Mouse (Mus musculus) gastrocnemius, postnatal 36 days (tissue): ENCODE data around the gene Sri. TPM values are rescaled to one million over a fixed set of nuclear protein-coding genes. Genes with fewer than 3 reads are reported as not detected.

Source experiments
- DNase-seq, 2 experiments: peaks; one replicate each; pipeline ENCODE4 v3.0.0; 2022
- intact Hi-C: fragments of 180-260 bp; cut with DNase I; formaldehyde crosslinking; loops from one replicate; pipeline ENCODE4 v1.15.1; 2025
- total RNA-seq, 2 experiments: library from RNA; stranded (reverse); gene quantifications; 2 replicates each; pipeline ENCODE4 v1.2.3; 2021

The Sri gene
- total RNA-seq, 2 experiments from 2014 or later, result 16.8 to 19.0 TPM

DNA sequence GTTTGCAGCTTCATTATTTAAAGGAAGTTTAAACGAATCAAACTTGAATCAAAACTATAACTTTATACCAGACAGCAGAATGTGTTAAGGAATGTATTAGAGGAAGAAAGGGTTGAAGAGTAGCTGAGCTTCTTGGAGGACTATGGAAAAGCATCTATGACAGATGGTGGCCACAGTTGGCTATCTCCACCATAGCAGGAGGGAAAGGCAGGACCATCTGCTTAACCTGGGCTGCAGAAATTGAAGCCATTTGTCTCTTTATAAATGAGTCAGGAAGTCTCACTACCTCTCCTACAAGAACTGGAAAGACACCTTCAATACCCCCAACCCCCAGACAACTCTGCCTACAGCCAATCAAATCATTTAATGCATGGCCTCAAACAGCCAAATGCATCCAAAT lies 49.8 kb downstream of the Sri start:
- intact Hi-C loops, result no loop called here

DNA sequence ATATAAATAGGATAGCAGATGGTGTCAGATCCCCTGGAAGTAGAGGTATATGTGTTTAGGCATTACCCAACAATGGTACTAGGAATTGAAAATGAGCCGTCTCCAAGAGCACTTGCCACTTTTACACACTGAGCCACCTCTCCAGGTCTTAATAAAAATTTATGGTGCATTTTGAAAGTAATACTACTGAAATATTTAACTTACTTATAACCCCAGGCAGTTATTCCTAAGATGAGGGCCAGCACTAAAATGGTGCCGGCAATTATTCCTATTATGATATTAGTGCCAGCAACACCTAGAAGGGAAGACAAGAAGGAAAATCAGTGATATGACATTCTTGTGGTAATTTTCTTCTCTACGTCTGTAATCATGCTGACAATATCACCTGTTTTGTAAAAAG lies 65.8 kb downstream of the Sri start:
- DNase-seq, result no peak
- intact Hi-C loops, result no loop called here

More for the DNA sequence above, 49.8 kb downstream of the Sri start:
- DNase-seq, result no peak

DNA sequence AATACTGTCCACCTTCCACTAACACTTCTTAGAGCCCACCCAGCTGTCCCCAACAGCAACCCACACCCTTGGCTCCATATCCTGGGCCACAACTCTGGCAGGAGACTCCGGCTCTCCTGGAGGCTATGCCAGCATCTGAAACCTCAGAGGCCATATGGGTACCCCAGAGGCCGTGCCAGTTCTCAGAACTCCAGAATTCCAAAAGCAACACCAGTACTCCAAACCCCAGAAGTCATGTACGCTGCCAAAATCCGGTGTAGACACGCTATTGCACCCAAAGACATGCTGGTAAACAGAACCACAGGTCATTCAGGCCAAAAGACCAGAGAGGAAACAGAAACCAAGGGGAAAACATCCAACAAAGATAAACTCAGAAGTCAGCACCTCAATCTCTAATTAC lies 66.4 kb downstream of the Sri start:
- intact Hi-C loops, result no loop called here
- DNase-seq, result no peak

GRCm38 (mm10) chr5:8116561-8117168 lies 70.8 kb downstream of the Sri start:
- intact Hi-C loops, result no loop called here
- DNase-seq, result no peak

Other genes starting within 250 kb of the Sri start
- gene Steap4, start 85.6 kb upstream of the Sri start, total RNA-seq, result 10 to 100 TPM; 16.5 to 19.1 TPM